Mouse (Mus musculus) adrenal gland, adult 18-20 months (tissue): Measurements from ENCODE around the gene Zfp322a. TPM values are rescaled to one million over a fixed set of nuclear protein-coding genes. Genes with fewer than 3 reads are reported as not detected.
"Not testable (repeated sequence)": the region's sequence is repeated elsewhere in the genome, so short reads cannot be mapped to it uniquely, and the experiment has no call there.

Source experiments
- DNase-seq, 2 experiments: peaks; one replicate each; pipeline ENCODE4 v3.0.0; 2021 to 2022; ENCODE audit warnings: low spot score in 2 of 2
- total RNA-seq, 2 experiments: library from RNA; stranded (reverse); gene quantifications; 1 replicate in 1 of 2; 2 replicates in 1 of 2; pipeline ENCODE4 v1.2.3; 2021

Gene Zfp322a
- total RNA-seq, 2 experiments from 2014 or later = 15.0 to 18.5 TPM

DNA sequence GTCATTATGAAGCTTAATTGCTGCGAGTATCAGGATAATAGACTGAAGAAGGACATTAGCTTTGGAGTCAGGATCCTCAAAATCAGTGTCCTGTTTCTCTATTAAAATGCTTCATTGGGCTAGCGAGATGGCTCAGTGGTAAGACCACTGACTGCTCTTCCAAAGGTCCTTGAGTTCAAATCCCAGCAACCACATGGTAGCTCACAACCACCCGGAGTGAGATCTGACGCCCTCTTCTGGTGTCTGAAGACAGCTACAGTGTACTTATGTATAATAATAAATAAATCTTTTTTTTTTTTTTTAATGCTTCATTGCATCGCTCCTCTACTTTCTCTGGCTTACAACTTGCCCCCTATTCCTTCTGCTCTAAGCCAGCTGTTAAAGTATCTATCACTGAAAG lies 14.5 kb downstream of the Zfp322a start:
- not testable (repeated sequence) for DNase-seq

DNA sequence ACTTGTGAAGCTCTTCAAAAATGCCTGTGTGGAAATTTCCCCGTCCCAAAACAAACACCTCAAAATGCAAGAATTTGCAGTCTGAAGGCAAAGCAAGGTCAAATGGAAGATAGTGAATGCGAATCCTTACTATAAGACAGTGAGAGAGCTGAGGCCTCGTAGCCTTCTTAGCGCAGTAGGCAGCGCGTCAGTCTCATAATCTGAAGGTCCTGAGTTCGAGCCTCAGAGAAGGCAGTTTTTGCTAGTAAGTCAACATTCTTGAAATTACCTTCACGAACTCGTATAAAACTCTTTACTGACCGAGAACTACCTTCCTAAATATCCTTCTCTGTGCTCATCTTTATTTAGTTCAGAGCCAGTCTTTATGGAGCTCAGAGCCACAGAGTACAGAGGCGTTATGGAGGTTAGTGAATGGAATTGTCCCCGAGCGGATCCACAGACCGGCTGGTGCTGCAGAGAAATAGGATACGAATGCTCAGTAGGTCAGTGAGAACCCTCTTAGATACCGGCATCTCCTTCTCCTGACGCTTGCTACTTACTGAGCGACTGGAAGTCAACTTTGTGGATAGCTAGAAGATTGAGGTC lies 51.6 kb downstream of the Zfp322a start:
- no peak for DNase-seq

DNA sequence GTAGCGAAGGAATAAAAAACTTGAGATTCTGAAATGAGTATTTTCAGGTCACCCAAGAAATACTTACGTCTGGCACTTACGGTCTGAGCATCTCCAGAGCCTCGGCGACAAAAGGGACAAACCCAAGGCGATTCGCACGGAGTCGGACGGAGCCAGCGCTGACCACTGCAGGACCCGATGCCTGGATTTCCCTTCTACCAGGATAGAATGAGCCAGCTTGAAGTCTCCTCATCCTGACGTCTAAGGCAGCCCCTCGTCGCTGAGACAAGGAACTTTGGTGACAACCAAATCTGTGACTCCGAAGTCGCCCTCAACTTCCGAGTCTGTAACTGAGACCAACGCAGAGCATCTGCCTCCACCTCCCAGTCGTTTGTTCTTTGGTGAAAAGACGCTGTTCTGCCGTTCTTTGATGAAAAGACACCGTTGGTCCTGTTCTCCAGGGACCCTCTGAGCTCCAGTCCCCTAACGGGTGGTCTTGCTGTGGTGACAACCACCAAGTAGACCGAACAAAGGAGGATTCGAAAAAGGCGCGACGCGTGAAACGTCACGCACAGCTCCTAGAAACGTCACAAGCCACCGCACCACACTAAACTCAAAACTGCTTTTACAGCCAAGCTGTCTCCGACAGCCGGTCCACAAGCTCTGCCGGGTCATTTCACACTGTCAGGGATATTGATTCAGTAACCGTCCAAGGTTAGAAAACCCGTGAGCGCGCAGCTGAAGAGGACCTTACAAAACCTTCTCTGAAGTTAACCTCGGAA lies 55.9 kb downstream of the Zfp322a start:
- DNase-seq = no peak

- no peak for DNase-seq
These were observed 59.0 kb downstream of the Zfp322a start for GRCm38 (mm10) chr13:23310036-23310435.

GRCm38 (mm10) chr13:23309495-23310011 lies 59.5 kb downstream of the Zfp322a start:
- DNase-seq = no peak

GRCm38 (mm10) chr13:23308639-23309307 lies 60.2 kb downstream of the Zfp322a start:
- not testable (repeated sequence) for DNase-seq

DNA sequence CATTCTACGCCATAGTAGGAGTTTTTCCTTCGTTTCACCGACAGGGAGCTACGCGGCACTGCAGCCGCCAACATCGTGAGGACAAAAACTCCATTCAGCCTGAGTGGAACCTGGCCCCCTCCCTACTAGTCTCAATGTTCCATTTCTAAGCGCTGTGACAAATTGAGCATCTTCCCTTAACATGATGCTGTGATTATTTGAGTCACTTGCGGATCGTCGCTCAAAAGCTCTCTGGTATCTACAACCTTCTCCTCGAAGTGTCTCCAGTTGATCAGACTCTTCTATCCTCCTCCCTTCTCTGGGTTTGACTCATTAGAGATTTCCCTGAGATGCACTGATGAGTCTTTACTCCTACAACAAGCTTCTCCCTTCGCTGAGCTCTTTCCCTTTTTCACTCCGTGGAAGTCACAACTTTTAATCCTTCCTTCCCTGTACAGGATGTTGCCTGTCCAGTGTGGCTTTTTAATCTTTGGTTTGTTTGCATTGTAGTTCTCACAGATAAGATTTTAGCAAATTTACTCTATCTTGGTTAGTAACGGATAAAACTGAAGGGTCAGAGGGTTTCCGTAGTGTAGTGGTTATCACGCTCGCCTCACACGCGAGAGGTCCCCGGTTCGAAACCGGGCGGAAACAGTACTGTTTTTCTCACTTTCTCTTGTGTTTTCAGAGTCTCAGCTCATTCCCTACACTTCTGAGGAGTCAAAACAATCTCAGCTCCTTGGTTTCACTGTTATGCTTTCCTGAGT lies 61.8 kb downstream of the Zfp322a start:
- no peak for DNase-seq

DNA sequence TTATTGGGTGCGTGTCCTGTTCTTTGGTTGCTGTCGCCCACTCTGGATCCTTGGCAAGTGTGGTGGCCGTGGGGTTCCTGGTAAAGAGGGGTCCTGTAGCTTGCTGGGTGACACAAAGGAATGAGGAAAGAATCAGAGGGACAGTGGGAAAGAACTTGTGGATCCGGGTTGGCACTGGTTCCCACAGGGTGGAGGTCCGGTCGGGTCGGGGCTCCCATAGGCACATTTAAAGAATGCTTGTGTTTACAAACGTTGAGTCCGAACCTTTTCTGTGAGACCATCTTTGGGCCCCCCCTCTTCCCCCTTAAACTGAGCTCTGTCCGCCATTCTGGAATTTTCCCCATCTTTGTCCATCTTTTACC lies 62.3 kb downstream of the Zfp322a start:
- DNase-seq = no peak

Other genes starting within 250 kb of the Zfp322a start
- not detected for gene Vmn1r218, start 236.1 kb downstream of the Zfp322a start, total RNA-seq
- gene Vmn1r219, start 209.9 kb downstream of the Zfp322a start, total RNA-seq = not detected
- gene Vmn1r220, start 181.2 kb downstream of the Zfp322a start, total RNA-seq = not detected
- not detected for gene Vmn1r221, start 155.1 kb downstream of the Zfp322a start, total RNA-seq
- not detected for gene Vmn1r222, start 133.3 kb downstream of the Zfp322a start, total RNA-seq
- gene Vmn1r223, start 122.1 kb downstream of the Zfp322a start, total RNA-seq = not detected
- 1 to 10 TPM; 7.9 to 8.4 TPM for gene Abt1, start 54.7 kb upstream of the Zfp322a start, total RNA-seq
- under 1 TPM in 1 of 2 experiments, not detected in 1; 0.10 TPM for gene Btn1a1, start 96.7 kb upstream of the Zfp322a start, total RNA-seq
- not detected for gene Btn2a2, start 119.6 kb upstream of the Zfp322a start, total RNA-seq
- gene Hist1h4h, start 161.8 kb upstream of the Zfp322a start, total RNA-seq = 100 to 1,000 TPM; 400 to 445 TPM
- 10 to 100 TPM in 1 of 2 experiments, 1 to 10 TPM in 1; 8.5 to 12.6 TPM for gene Hist1h2af, start 164.7 kb upstream of the Zfp322a start, total RNA-seq
- gene Hist1h3g, start 166.2 kb upstream of the Zfp322a start, total RNA-seq = 1 to 10 TPM; 3.8 to 4.7 TPM
- 1 to 10 TPM; 1.8 to 2.2 TPM for gene Hist1h2bh, start 174.2 kb upstream of the Zfp322a start, total RNA-seq
- gene Hist1h3f, start 174.8 kb upstream of the Zfp322a start, total RNA-seq = 10 to 100 TPM; 12.6 to 12.7 TPM
- gene Hist1h4f, start 182.4 kb upstream of the Zfp322a start, total RNA-seq = 10 to 100 TPM; 32.5 to 41.1 TPM
- 1 to 10 TPM; 1.5 to 1.6 TPM for gene Hist1h1d, start 184.1 kb upstream of the Zfp322a start, total RNA-seq
- gene Hist1h3e, start 193.2 kb upstream of the Zfp322a start, total RNA-seq = 10 to 100 TPM; 31.7 to 35.9 TPM
- 1 to 10 TPM; 2.9 to 3.8 TPM for gene Hist1h2ae, start 202.0 kb upstream of the Zfp322a start, total RNA-seq
- 10 to 100 TPM; 54.4 to 56.8 TPM for gene Hist1h2bg, start 202.2 kb upstream of the Zfp322a start, total RNA-seq
- gene Hist1h2bf, start 205.0 kb upstream of the Zfp322a start, total RNA-seq = 10 to 100 TPM; 15.9 to 21.9 TPM
- gene Hist1h2ad, start 205.2 kb upstream of the Zfp322a start, total RNA-seq = 1 to 10 TPM; 5.6 to 6.1 TPM
- gene Hist1h3d, start 206.6 kb upstream of the Zfp322a start, total RNA-seq = 1 to 10 TPM; 3.2 to 3.9 TPM
- gene Hist1h4d, start 212.4 kb upstream of the Zfp322a start, total RNA-seq = 100 to 1,000 TPM; 125 to 153 TPM